Mouse (Mus musculus): ENCODE results near the gene Olfr622.

Gene Olfr622

DNA sequence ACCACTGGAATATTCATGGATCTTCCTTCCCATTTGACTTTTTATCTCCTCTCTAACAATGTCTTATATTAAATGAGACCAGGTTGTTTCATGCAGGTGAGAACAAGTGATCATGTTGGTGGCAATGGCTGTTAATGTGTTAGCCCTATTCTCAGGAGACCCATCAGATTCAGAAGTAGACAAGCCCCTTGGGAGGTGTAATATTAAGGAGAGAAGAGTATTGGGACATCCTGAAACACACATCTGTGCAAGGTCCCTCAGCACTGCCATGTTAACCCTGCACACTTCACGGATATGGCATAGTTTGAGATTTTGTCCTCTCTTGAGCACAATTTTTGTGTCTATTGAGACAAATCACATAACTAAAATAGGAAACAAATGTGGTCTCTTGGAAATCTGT is at the start of gene Olfr622:
Gene Olfr622, minus strand, starts transcription at position 101 of the 400 bp plus-strand sequence.
- no peak for DNase-seq

DNA sequence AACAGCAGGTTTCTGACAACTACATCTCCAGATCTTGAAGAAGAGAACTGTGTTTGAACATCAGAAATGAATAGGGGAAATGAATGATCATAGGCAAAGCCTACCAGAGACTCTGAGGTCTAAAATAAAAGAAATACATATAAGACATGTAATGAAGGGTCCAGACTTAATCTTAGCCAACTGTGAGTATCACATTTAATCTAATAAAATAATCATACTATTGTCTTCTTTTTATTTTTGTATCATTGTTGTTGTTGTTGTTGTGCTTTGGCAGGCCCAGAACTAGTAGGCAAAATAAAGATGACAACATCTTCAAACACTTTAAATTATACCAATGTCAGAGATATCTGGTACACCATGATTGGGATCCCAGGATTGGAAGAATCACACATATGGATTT is 39.9 kb upstream of the Olfr622 start, which contains the start of gene Olfr625-ps1:
Gene Olfr625-ps1, plus strand, starts transcription at position 301 of the 400 bp plus-strand sequence.
- no peak for DNase-seq

DNA sequence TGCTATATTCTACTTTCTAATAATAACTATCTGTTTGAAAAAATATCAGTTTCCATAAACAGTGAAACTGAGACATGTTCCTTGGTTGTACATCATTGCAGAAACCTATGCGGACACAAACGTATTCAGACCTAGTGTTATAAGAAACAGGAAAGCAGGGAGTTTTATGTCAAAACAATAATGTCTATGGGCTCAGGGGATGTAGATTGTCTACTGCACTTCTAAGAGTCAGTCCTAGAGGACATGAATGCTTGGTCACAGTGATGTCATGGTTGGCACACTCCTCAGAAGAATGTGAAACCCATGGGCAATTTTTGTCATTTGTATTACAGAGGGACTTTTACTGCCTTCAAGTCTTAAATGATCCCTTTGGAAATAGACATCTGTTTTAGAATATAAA is 28.6 kb upstream of the Olfr622 start, which contains the start of gene Olfr624:
Gene Olfr624, minus strand, starts transcription at position 101 of the 400 bp plus-strand sequence.
- DNase-seq = no peak

DNA sequence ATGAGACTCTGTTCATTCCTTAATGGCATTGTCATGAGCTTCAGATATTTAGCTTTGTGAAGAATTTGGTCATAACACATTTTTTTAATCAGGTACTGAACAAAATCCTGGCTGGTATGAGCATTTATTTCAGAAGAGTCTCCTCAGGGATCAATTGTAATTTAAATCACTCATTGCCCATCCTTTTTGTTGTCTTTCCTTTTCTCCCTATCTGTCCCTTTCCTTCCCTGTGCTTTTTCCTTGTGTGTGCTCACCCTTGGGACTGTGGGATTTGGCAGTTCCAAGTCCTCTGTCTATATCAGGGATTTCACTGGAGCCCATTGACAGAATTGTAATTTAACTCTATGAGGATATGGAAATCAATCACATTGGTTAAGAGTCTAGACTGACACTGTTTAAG is 21.1 kb upstream of the Olfr622 start, which contains the start of gene Olfr623:
Gene Olfr623, minus strand, starts transcription at position 101 of the 400 bp plus-strand sequence.
- DNase-seq = no peak

DNA sequence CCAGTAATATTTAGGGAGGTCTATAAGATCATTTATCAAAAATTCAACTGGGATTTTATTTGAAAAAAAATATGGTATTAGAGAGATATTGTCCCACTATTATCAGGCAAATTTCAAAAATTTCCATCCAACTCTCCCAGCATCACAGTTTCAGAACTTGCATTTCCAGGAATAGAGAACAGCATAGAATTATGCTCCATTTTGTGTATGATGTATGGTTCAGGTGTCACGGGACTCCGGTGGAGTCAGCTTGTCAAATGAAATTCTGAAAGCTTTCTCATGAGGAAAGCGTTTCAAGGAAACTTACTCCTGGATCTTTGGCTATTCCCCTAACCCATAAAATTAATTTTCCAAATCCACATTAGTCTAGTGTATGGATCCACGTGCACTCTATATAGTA is 1.6 kb upstream of the Olfr622 start:
- no peak for DNase-seq

DNA sequence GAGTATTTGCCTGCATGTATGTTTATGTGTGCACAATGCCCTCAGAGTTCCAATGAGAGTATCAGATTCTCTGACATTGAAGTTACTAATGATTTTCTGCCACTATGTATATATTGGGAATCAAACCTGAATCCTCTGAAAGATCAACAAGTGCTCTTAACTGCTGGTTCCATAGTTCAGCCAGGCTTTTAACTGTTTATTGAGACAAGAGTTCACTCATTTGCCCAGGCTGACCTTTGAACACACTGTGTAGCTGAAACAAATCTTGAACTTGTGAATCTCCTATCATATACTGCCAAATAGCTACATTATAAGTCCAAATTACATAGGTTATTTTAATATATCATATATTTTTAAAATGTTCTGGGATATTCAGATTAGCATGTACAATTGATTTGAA is 5.7 kb downstream of the Olfr622 start:
- no peak for DNase-seq

DNA sequence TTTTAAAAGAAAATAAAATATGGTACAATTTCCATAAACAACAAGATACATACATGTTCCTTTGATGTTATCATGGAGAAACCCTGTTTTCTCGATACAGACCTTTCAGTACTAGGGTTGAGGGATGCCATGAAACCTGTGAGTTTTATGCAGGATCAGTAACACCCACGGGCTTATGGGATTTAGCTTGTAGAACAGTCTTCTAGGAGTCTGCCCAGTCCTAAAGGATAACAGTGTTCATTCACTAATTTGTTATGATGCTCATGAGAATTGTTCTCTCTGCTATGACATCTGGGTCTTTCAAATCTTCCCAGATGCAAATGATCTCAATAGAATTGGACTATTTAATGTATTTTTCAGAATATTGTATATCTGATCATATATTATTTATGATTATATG is 30.1 kb downstream of the Olfr622 start, which contains the start of gene Olfr620:
Gene Olfr620, minus strand, starts transcription at position 101 of the 400 bp plus-strand sequence.
- no peak for DNase-seq

DNA sequence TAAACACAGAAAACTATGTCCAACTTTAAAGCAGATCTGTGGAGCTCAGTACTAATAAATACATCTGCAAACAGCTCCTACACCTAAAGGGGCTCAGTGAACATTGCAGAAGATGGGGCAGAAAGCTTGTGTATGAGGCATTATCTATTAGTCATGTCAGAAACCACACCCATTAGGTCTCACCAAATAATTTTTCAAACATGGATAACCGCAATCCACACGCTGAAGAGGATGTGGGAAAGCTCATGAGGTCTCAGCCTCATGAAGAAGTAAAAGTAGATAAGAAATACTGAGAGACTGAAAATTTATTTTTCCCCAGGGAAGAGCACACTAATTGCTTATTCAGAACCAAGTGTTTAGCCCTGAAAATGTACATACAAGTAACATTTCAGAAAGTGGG is 35.1 kb downstream of the Olfr622 start:
- DNase-seq = no peak

DNA sequence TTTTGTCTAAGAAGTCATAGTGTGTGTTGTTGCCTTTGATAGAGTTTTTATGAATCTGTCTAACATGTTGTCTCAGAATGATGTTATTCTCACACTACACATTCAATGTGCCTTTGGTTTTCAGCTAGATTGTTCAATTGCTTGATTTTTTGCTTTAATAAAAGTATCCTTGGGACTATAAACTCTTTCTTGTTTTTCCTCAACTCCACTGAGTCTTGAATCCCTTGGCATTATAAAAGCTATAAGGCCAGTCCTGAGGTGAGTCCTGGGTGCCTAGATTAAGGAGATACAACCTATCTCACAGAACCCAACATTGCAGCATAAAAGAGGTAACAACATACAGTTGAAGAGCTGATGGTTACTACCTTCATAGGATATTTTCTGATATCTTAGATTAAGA is 42.2 kb downstream of the Olfr622 start, which contains the start of gene Olfr619:
Gene Olfr619, plus strand, starts transcription at position 301 of the 400 bp plus-strand sequence.
- no peak for DNase-seq

DNA sequence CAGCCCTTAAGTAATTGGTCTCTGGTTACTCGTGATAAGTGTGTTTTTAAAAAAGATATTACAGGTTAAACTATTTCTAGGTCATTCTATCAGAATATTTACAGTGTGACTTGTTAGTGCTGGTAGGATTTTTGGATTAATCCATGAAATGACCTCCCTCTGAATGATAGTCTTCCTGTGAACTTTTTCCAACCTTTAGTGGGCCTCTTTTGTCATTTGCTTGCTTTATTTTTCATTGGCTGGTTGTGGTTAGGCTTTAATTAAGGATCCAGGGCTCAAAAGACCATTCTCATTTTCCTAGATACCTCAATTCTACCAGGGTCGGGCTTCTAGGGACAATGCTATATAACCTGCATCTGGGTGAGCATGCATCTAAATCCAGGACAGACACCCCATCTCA is 52.7 kb downstream of the Olfr622 start, which contains the start of gene Olfr618:
Gene Olfr618, plus strand, starts transcription at position 301 of the 400 bp plus-strand sequence.
- DNase-seq = no peak
